Mouse (Mus musculus): ENCODE data around the gene Gatad2b.

DNA sequence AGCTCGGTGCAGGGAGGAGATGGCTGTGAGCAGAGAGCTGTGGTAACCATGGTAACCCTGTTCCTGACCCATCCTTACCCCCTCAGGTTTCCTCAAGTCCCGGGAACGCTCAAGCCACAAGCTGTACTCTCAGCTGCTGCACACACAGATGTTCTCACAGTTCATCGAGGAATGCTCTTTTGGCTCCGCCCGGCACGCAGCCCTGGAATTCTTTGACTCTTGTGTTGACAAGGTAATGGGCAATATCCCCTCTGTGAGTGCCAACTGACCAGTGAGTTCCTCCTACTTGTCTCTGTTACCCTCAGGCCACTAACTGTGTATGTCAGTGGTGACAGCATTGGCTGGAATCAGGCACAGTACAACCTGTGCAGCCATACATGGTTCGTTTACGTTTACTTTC is 20.8 kb upstream of the Gatad2b start:
- TF ChIP-seq GATA1 (IDR thresholded peaks at IDR 0.05; ENCODE audit: low read length) (no peak), TAL1 (IDR thresholded peaks at IDR 0.05; ENCODE audit: low read length) (no peak)

Data from erythroblast, embryonic 14.5 days (primary cell).